Mouse (Mus musculus): Measurements from ENCODE around the gene Dapk2.

DNA sequence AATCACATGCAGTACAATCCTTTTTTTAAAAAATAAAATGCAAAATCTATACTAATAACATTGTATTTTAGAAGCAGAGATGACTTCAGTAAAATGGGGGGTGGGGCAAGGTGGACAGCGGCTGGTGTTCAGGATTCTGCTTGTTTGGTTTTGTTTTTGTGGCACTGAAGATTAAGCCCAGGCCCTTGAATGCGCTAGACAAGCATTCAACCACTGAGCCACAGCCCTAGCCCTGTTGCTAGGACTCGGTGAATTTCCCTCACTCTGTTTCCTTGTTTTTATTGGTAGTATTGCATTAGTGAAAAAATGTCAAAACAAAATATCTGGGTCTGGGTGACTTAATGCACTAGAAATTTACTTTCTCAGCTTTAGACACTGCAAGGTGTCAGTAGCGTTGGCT lies 118.0 kb downstream of the Dapk2 start:
- TF ChIP-seq POLR2A (IDR thresholded peaks at IDR 0.05; ENCODE audit: low read depth, low read length) (no peak), CTCF (conservative IDR thresholded peaks at IDR 0.05; ENCODE audit: insufficient read depth, insufficient read length, low read depth, low read length) (no peak)
